Mouse (Mus musculus): ENCODE data around the gene Slc29a1.
A peak's percentile ranks its signal among the peaks of the same experiment; 100 is the strongest.

The Slc29a1 gene

DNA sequence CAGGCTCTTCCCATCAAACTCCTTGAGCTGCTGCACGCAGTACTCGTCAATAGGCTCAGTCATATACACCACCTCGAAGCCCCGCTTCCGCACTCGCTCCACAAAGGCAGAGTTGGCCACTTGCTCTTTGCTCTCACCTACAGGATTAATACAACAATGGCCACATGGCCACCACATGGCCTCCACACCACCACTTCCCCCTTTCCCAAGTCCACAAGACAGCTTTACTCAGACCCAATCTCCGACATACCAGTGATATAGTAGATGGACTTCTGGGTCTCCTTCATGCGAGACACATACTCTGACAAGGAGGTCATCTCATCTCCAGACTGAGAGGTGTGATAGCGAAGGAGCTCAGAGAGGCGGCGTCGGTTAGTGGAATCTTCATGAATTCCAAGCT, 30.4 kb downstream of the Slc29a1 start:
- no peak for DNase-seq (ENCODE audit: low spot score)

DNA sequence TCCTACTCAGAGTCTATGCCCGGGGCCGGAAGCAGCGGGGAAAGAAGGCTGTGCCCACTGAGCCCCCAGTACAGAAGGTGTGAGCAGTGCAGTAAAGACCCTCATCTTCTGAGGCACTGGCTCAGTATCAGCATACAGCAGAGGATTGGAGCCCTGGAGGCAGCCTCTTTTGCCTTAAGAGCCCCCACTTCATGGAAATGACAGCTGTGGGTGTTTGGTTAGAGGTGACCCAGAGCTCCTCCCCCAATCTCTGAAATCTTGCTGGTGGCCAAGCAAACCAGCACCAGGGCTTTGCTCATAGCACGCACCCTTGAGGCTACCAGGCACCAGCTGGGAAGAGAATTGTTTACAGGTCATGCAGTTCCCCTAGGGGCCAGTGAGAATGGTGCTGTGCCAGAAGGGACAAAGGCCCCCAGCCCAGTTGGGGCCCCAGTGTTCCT, 32.2 kb downstream of the Slc29a1 start:
- DNase-seq (ENCODE audit: low spot score), result no peak

DNA sequence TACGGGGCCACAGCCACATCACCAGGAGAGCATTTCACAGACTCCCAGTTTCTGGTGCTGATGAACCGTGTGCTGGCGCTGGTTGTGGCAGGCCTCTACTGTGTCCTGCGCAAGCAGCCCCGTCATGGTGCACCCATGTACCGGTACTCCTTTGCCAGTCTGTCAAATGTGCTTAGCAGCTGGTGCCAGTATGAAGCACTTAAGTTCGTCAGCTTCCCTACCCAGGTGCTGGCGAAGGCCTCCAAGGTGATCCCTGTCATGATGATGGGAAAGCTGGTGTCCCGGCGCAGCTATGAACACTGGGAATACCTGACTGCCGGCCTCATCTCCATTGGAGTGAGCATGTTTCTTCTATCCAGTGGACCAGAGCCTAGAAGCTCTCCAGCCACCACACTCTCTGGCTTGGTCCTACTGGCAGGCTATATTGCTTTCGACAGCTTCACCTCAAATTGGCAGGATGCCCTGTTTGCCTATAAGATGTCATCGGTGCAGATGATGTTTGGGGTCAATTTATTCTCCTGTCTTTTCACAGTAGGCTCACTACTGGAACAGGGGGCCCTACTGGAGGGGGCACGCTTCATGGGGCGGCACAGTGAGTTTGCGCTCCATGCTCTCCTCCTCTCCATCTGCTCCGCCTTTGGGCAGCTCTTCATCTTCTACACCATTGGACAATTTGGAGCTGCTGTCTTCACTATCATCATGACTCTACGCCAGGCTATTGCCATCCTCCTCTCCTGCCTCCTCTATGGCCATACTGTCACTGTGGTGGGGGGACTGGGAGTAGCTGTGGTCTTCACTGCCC, 32.8 kb downstream of the Slc29a1 start:
- no peak for DNase-seq (ENCODE audit: low spot score)

GRCm38 (mm10) chr17:45566031-45566359, 33.4 kb downstream of the Slc29a1 start:
- no peak for DNase-seq (ENCODE audit: low spot score)

DNA sequence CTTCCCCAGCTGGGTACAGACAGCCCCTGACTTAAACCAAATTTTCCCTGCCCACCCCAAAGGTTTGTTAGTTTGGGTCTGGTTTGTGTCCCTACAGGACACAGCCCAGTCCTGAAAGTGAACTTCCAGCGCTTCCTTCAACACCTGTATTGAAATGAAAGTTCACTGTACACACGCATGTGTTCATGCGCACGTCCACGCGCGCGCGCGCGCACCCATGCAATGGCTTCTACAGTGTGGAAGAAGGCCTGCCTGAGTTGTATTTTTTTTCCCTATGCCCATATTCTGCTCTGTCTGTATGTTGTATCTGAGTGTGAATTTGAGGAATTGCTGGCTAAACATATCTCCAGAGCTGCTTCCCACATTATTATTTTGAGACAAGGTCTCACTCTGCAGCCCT, 34.3 kb downstream of the Slc29a1 start:
- DNase-seq (ENCODE audit: low spot score), result no peak

DNA sequence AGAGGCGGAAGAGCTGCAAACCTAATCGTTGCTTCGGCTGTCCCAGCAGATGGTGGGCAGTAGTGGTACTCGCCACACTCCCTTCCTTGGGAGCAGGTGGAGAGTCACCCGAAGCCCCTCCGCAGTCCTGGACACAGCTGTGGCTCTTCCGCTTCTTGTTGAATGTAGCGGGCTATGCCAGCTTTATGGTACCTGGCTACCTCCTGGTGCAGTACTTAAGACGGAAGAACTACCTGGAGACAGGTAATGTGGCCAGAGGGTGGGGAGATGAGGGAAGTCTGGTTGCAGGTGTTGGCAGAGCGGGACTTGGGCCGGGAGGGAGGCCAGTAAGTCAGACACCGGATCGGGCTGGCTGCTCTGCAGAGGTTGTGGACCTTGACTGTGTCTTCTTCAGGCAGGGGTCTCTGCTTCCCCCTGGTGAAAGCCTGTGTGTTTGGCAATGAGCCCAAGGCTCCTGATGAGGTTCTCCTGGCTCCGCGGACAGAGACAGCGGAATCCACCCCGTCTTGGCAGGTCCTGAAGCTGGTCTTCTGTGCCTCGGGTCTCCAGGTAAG, 34.8 kb downstream of the Slc29a1 start:
- no peak for DNase-seq (ENCODE audit: low spot score)

GRCm38 (mm10) chr17:45563655-45564530, 35.5 kb downstream of the Slc29a1 start, which contains the start of gene Slc35b2:
Gene Slc35b2 (plus strand): TSS chr17:45563874.
- no peak for DNase-seq (ENCODE audit: low spot score)

GRCm38 (mm10) chr17:45563216-45563615, 36.2 kb downstream of the Slc29a1 start:
- DNase-seq (ENCODE audit: low spot score), result no peak

GRCm38 (mm10) chr17:45559732-45560525, 39.5 kb downstream of the Slc29a1 start:
- no peak for DNase-seq (ENCODE audit: low spot score)

DNA sequence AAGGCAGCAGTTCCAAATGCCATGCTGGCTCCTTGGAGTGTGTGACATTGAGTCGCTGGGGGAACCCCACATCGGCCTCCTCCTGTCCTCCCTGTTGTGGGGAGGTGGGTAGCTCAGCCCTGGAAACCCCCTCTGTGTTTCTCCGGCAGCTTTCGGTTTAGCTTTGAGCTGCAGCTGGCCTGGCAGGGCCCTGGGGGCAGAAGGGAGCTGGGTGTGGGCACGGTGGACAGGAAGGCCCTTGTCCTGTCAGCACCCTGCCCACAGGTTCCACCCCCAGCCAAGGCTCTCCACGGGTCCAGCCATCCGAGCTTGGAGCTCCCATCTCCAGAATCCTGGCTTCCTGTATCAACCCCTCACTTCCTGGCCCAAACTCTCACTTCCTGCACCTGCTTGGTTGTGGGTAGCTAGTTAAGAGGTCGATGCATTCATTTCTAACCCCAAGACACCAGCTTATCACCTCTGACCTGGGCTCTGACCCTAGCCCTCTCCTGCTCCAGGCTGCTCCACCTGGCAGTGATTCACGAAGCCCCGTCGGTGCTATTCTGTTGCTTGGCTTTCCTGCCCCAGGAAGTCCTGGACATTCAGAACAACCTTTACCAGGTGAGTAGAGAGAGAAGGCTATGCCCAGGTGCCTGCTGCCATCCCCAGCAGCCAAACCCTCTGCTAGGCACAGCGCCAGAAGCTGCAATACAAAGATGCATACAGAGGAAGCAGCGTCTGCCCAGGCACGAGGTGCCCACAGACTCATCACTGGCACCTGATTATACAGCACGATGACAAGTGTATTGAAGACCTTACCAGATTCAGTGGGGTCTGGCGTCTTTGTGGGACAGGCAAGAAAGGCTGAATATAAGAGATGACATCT, 41.2 kb downstream of the Slc29a1 start:
- no peak for DNase-seq (ENCODE audit: low spot score)

- DNase-seq (ENCODE audit: low spot score), result no peak
These were observed 42.1 kb downstream of the Slc29a1 start for GRCm38 (mm10) chr17:45557246-45557824.

GRCm38 (mm10) chr17:45556514-45557245, 42.7 kb downstream of the Slc29a1 start:
- no peak for DNase-seq (ENCODE audit: low spot score)

GRCm38 (mm10) chr17:45556107-45556489, 43.3 kb downstream of the Slc29a1 start:
- no peak for DNase-seq (ENCODE audit: low spot score)

DNA sequence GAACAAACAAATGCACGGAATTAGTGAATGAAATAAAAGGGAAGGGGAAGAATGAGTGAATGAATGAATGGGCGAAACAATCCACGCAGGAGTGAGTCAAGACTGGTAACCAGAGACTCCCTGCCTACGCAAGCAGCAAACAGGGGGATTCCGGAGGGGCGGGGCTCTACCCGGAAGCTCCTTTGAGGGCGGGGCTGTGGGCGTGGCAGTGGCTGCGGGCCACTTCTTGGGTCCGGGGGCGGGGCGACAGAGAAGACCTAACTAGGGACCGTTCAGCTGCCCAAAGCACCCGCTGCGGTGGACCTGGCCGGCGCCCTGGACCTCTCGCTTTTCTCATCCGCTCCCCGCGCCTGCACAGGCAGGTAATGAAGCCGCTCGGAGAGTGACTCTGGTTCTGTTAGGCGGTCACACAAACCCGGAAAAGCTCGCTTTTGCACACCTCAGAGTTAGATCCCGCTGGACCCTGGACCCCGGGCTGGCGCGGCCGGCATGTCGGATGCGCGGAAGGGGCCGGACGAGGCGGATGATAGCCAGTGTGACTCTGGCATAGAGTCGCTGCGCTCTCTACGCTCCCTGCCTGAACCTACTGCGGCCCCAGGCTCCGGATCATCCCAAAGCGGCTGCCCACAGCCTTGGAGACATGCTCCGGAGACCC, 43.8 kb downstream of the Slc29a1 start, which contains the start of gene Nfkbie:
TSS of gene Nfkbie (plus strand) at position 252 of the 655 bp plus-strand sequence.
- DNase-seq (ENCODE audit: low spot score), result peak; percentile 88

- DNase-seq (ENCODE audit: low spot score), result no peak
These were observed 45.0 kb downstream of the Slc29a1 start for GRCm38 (mm10) chr17:45554420-45554819.

- no peak for DNase-seq (ENCODE audit: low spot score)
These were observed 46.3 kb downstream of the Slc29a1 start for GRCm38 (mm10) chr17:45553065-45553464.

GRCm38 (mm10) chr17:45551816-45552451, 47.5 kb downstream of the Slc29a1 start:
- DNase-seq (ENCODE audit: low spot score), result no peak

DNA sequence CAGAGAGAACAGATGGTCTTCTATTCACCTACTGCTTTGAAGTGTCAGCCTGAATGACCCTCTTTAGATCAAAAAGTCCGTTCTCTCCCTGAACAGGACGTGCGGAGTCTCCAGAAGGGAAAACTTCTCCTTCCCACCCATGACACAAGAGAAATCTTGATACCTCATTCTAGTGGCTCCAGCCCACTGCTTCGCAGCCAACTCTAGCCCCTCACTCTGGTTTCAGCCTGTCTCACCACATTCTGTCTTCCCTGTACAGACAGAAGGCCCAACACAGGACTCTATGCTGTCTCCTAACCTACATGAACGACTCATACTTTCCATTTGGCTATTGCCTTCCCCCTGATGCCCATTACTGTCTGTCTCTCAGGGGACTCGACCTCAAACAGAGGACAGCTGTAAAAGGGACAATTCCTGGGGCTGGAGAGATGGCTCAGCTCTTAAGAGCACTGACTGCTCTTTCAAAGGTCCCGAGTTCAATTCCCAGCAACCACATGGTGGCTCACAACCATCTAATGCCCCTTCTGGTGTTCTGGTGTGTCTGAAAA, 48.1 kb downstream of the Slc29a1 start:
- no peak for DNase-seq (ENCODE audit: low spot score)
